Mouse (Mus musculus): ENCODE data around the gene Maff. TPM values are rescaled to one million over a fixed set of nuclear protein-coding genes. Genes with fewer than 3 reads are reported as not detected.

Maff gene
- total and polyA plus RNA-seq, 3 experiments: 9.2 to 15.4 (median 10.5) TPM

DNA sequence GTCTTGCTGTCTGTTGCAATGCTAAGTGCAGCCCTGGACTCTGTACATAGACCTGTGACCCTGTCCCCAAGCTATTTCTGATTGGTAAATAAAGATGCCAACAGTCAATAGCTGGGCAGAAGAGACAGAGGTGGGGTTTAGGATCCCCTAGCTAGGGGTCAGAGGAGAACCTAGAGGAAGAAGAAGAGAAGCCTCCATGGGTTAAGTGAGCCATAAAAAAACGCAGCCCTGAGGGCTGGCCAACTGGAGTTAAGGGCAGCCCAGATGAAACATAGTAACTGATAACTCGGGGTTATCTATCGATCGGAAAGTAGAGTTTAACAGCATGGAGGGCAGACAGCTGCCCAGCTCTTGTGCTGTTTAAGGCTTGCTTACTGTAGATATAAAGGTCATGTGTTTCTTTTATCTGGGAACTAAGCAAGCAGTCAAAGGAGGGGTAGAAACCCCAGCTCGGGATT lies 24.7 kb upstream of the Maff start:
- Histone ChIP-seq H3K4me2 (ENCODE audit: insufficient read depth, low read depth, poor library complexity, severe bottlenecking) (peak overlapping the region; percentile 77), H3K9ac (ENCODE audit: insufficient read depth, low read depth) (peak overlapping the region; percentile 18), H3K27ac (ENCODE audit: insufficient read depth, low read depth) (peak overlapping the region; percentile 97), H3K4me3 (replicated peaks in 1 of 3; ENCODE audit: low read depth in 2 of 3, low read length in 2 of 3, poor library complexity in 1 of 3) (no peak overlapping the region), H3K4me1 (ENCODE audit: control insufficient read depth in 1 of 2, insufficient read depth in 2 of 2) (peaks cover 25 to 69% of the 10 kb centered on the region in 2 experiments), H3K27me3 (replicated peaks) (no peaks in the 10 kb centered on the region), H3K79me2 (replicated peaks; ENCODE audit: control insufficient read depth, extremely low read depth, insufficient read depth, poor library complexity, severe bottlenecking) (peaks cover 23% of the 10 kb centered on the region), H3K9me3 (replicated peaks; ENCODE audit: low read length) (no peaks in the 10 kb centered on the region), H3K36me3 (replicated peaks in 1 of 2; ENCODE audit: control insufficient read depth in 1 of 2, insufficient read depth in 1 of 2, low read length in 1 of 2) (peaks cover 25 to 36% of the 10 kb centered on the region in 2 experiments)
- dilution Hi-C loops (cut with MboI; ENCODE audit: extremely low pct_ligation_motif_present, extremely low pct_unique_long_range_greater_than_20kb, low sequenced_read_pairs): no loop called here
- DNase-seq (ENCODE audit: extremely low read depth): no peak
- TF ChIP-seq PAX5 (IDR thresholded peaks at IDR 0.05; ENCODE audit: low read length) (no peak), MAFK (IDR thresholded peaks at IDR 0.05; ENCODE audit: insufficient replicate concordance, low read length) (no peak), SIN3A (IDR thresholded peaks at IDR 0.05; ENCODE audit: low read length) (no peak)
- in situ Hi-C loops (cut with MboI; ENCODE audit: low pct_ligation_motif_present, low pct_unique_long_range_greater_than_20kb, low sequenced_read_pairs): loop anchor here (5.0 kb wide), 1 partner anchor 34 kb away; the partner anchor contains the start of gene Baiap2l2

DNA sequence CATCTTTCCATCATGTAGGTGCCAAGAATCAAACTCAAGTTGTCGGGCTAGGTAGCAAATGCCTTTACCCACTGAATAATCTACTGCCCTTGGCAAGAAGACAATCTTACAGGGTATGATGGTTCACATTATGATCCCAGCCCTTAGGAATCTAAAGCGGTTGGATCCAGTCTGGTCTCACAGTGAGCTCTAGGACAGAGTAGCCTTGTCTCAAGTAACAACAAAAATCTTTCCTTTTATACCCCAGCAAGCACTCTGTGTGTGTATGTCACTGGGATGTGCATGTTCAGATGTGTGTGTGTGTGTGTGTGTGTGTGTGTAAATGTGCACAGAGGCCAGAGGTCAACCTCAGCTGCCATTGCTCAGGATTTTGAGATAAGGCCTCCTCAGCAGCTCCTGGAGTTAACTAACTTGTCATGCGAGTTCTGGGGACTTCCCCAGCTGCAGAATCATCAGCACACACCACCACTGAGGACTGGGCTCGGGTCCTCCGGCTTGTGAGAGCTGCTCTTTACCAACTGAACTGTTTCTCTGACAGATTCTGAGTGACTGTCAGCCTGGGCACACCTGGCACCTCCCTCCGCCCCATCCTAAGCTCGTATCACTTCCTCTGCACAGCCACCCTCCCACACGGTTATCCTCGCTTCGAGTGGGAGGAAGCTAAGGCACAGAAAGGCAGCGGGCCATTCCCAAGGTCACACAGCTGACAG lies 24.0 kb upstream of the Maff start:
- peak overlapping the region; percentile 77 for H3K4me2 ChIP-seq (ENCODE audit: insufficient read depth, low read depth, poor library complexity, severe bottlenecking)
- dilution Hi-C loops (cut with MboI; ENCODE audit: extremely low pct_ligation_motif_present, extremely low pct_unique_long_range_greater_than_20kb, low sequenced_read_pairs): no loop called here
- H3K4me3 ChIP-seq (replicated peaks in 1 of 3; ENCODE audit: low read depth in 2 of 3, low read length in 2 of 3, poor library complexity in 1 of 3): peak overlapping the region; percentile 39 to 50 (median 40)
- H3K36me3 ChIP-seq (replicated peaks in 1 of 2; ENCODE audit: control insufficient read depth in 1 of 2, insufficient read depth in 1 of 2, low read length in 1 of 2): peaks cover 20 to 31% of the 10 kb centered on the region in 2 experiments
- peak; percentile 86 for DNase-seq (ENCODE audit: extremely low read depth)
- peaks cover 25 to 69% of the 10 kb centered on the region in 2 experiments for H3K4me1 ChIP-seq (ENCODE audit: control insufficient read depth in 1 of 2, insufficient read depth in 2 of 2)
- H3K9me3 ChIP-seq (replicated peaks; ENCODE audit: low read length): no peaks in the 10 kb centered on the region
- in situ Hi-C loops (cut with MboI; ENCODE audit: low pct_ligation_motif_present, low pct_unique_long_range_greater_than_20kb, low sequenced_read_pairs): loop anchor here (5.0 kb wide), 1 partner anchor 35 kb away; the partner anchor contains the start of gene Baiap2l2
- no peaks in the 10 kb centered on the region for H3K27me3 ChIP-seq (replicated peaks)
- H3K27ac ChIP-seq (ENCODE audit: insufficient read depth, low read depth): peak overlapping the region; percentile 97
- peaks cover 27% of the 10 kb centered on the region for H3K79me2 ChIP-seq (replicated peaks; ENCODE audit: control insufficient read depth, extremely low read depth, insufficient read depth, poor library complexity, severe bottlenecking)
- H3K9ac ChIP-seq (ENCODE audit: insufficient read depth, low read depth): peak overlapping the region; percentile 18
- TF ChIP-seq TBP (conservative IDR thresholded peaks at IDR 0.05; ENCODE audit: low read depth, low read length) (peak; percentile 76), ZKSCAN1 (IDR thresholded peaks at IDR 0.05; ENCODE audit: borderline replicate concordance, low read depth, low read length) (no peak), KAT2A (IDR thresholded peaks at IDR 0.05; ENCODE audit: insufficient replicate concordance, low read length) (no peak), ZNF384 (IDR thresholded peaks at IDR 0.05; ENCODE audit: low read depth, low read length) (no peak), MAZ (IDR thresholded peaks at IDR 0.05; ENCODE audit: low read depth, low read length) (no peak), EP300 (IDR thresholded peaks at IDR 0.05; ENCODE audit: low read length) (peak; percentile 61), ELF1 (IDR thresholded peaks at IDR 0.05; ENCODE audit: low read depth, low read length) (peak; percentile 43; the same call in 1 of the 2 replicates), RCOR1 (conservative IDR thresholded peaks at IDR 0.05; ENCODE audit: low read depth, low read length) (no peak; the same call in 1 of the 2 replicates), MAX (IDR thresholded peaks at IDR 0.05; ENCODE audit: low read length) (peak; percentile 78), MXI1 (IDR thresholded peaks at IDR 0.05; ENCODE audit: low read depth, low read length) (peak; percentile 26; the same call in 1 of the 2 replicates), BHLHE40 (IDR thresholded peaks at IDR 0.05; ENCODE audit: low read depth, low read length) (peak; percentile 75), SMC3 (IDR thresholded peaks at IDR 0.05; ENCODE audit: low read depth, low read length) (peak; percentile 21), TCF12 (IDR thresholded peaks at IDR 0.05; ENCODE audit: low read depth, low read length) (peak; percentile 84), USF1 (IDR thresholded peaks at IDR 0.05; ENCODE audit: low read depth, low read length) (no peak), JUND (conservative IDR thresholded peaks at IDR 0.05; ENCODE audit: low read depth, low read length) (0 out of 2 replicates have a peak, but pooled peaks have one; percentile 31), IRF4 (IDR thresholded peaks at IDR 0.05; ENCODE audit: low read depth, low read length) (peak; percentile 65), NELFE (IDR thresholded peaks at IDR 0.05; ENCODE audit: low read depth, low read length) (peak; percentile 26; the same call in 1 of the 2 replicates), CTCF (conservative IDR thresholded peaks at IDR 0.05 in 1 of 2, IDR thresholded peaks at IDR 0.05 in 1 of 2; ENCODE audit: low read depth in 2 of 2, low read length in 2 of 2) (no peak), SIN3A (IDR thresholded peaks at IDR 0.05; ENCODE audit: low read length) (peak; percentile 53; the same call in 1 of the 2 replicates), HCFC1 (IDR thresholded peaks at IDR 0.05; ENCODE audit: low read depth, low read length) (peak; percentile 35; the same call in 1 of the 2 replicates), ZMIZ1 (IDR thresholded peaks at IDR 0.05; ENCODE audit: low read depth, low read length) (peak; percentile 61; the same call in 1 of the 2 replicates), NRF1 (IDR thresholded peaks at IDR 0.05; ENCODE audit: low read depth, low read length) (0 out of 2 replicates have a peak, but pooled peaks have one; percentile 13), GABPA (IDR thresholded peaks at IDR 0.05; ENCODE audit: insufficient replicate concordance, low read depth, low read length) (no peak), MYC (IDR thresholded peaks at IDR 0.05; ENCODE audit: low read depth, low read length) (peak; percentile 85; the same call in 1 of the 2 replicates), ETS1 (conservative IDR thresholded peaks at IDR 0.05; ENCODE audit: low read depth, low read length) (peak; percentile 65), POLR2A (IDR thresholded peaks at IDR 0.05; ENCODE audit: low read depth, low read length) (peak; percentile 79), RAD21 (IDR thresholded peaks at IDR 0.05; ENCODE audit: low read depth, low read length) (peak; percentile 6), MEF2A (IDR thresholded peaks at IDR 0.05; ENCODE audit: borderline replicate concordance, low read depth, low read length) (peak; percentile 60; the same call in 1 of the 2 replicates), MAFK (IDR thresholded peaks at IDR 0.05; ENCODE audit: insufficient replicate concordance, low read length) (0 out of 2 replicates have a peak, but pooled peaks have one; percentile 34)
